In genomic region chr10:38308716-38309392, GRCm38 (mm10) we compare ENCODE assay signal across 13 mouse cellular contexts.
A peak's percentile ranks its signal among the peaks of the same experiment; 100 is the strongest.
DNase-seq lines count a peak whose midpoint lies in the region; ATAC-seq and TF ChIP-seq lines count a peak whose summit lies in the region.
"Had no signal": no experiment of that assay in that cellular context is flagged by ENCODE, and none has a peak within 500 bp of the region (broad histone marks: within the 10 kb centered on the region; RNA-seq: fewer than 3 reads in every experiment).

No protein-coding gene starts in this region.

- peaks cover 2% of the 10 kb centered on the region; the same call in 1 of the 2 replicates for H3K4me1 ChIP-seq in heart, adult 2 months (ENCODE audit: control insufficient read depth, insufficient read depth, low read length)
- no peaks in the 10 kb centered on the region for H3K4me1 ChIP-seq in heart, embryonic 11.5 days (ENCODE audit: control insufficient read depth, insufficient read depth, low read length)

- H3K27me3 ChIP-seq in heart, adult 2 months (ENCODE audit: control insufficient read depth, insufficient read depth, low read length) = no peaks in the 10 kb centered on the region
- H3K27me3 ChIP-seq in heart, embryonic 11.5 days (ENCODE audit: control insufficient read depth, insufficient read depth, low read length) = no peaks in the 10 kb centered on the region

- TF ChIP-seq POLR2A in heart, adult 2 months (IDR thresholded peaks at IDR 0.05; ENCODE audit: insufficient read depth, low read depth, low read length) = no peak

- 32% methylated on average over 5 of the region's 5 CpGs for WGBS in heart, adult 2 months
- 60% methylated on average over 5 of the region's 5 CpGs for WGBS in heart, embryonic 11.5 days (ENCODE audit: insufficient replicate concordance)

- peak in 1 of 2 experiments; percentile 4 for DNase-seq in heart, adult 2 months
- DNase-seq in NIH3T3 (ENCODE audit: low read depth) = peak; percentile 81
- peak; percentile 29 for DNase-seq in fibroblast of lung, adult 2 months (ENCODE audit: low read depth)
- DNase-seq in kidney, postnatal 14 days = peak; percentile 24
- DNase-seq in spleen, adult 12 weeks (ENCODE audit: low spot score) = no peak
- no peak for DNase-seq in urinary bladder, postnatal 14 days (ENCODE audit: low spot score)
- DNase-seq: adrenal gland, adult 8-10 months; cerebellum, postnatal 25 days; liver; thymus, postnatal 25 days had no signal

- H3K4me3 ChIP-seq in heart, adult 2 months = no peak overlapping the region
- H3K4me3 ChIP-seq in heart, embryonic 11.5 days (ENCODE audit: low read depth, low read length) = no peak overlapping the region

- no peak overlapping the region for H3K9ac ChIP-seq in heart, adult 2 months (ENCODE audit: low read depth, low read length)
- no peak overlapping the region for H3K9ac ChIP-seq in heart, embryonic 11.5 days (ENCODE audit: low read depth, low read length)

- no peak overlapping the region for H3K4me2 ChIP-seq in heart, embryonic 11.5 days

- ATAC-seq in heart, embryonic 11.5 days (replicated peaks; ENCODE audit: insufficient number of reproducible peaks, low FRiP score, low TSS enrichment) = no peak
- ATAC-seq in CD4-positive, CD25-positive, alpha-beta regulatory T cell, adult 4 months = no peak
- ATAC-seq: inflammation-experienced regulatory T-cells, adult 6 months had no signal

- H3K27ac ChIP-seq in heart, adult 2 months = peak overlapping the region; percentile 36; the same call in 1 of the 2 replicates
- no peak overlapping the region for H3K27ac ChIP-seq in heart, embryonic 11.5 days (ENCODE audit: low read depth, low read length)

- intact Hi-C loops in heart, adult 2 months (cut with DNase I) = no loop called here

- no peaks in the 10 kb centered on the region for H3K9me3 ChIP-seq in heart, embryonic 11.5 days (replicated peaks; ENCODE audit: control insufficient read depth, low read length)

- no peaks in the 10 kb centered on the region for H3K79me2 ChIP-seq in heart, adult 2 months (replicated peaks; ENCODE audit: control insufficient read depth, insufficient read depth, low read length)

- TF ChIP-seq EP300 in heart, adult 2 months (IDR thresholded peaks at IDR 0.05; ENCODE audit: insufficient read depth, low read depth, low read length) = no peak

- no peaks in the 10 kb centered on the region for H3K36me3 ChIP-seq in heart, adult 2 months (ENCODE audit: control insufficient read depth, insufficient read depth, low read length)
- no peaks in the 10 kb centered on the region for H3K36me3 ChIP-seq in heart, embryonic 11.5 days (ENCODE audit: control insufficient read depth, insufficient read depth, low read length)

- no peak for TF ChIP-seq CTCF in heart, adult 2 months (IDR thresholded peaks at IDR 0.05)

Comparison
In these comparisons a context has a peak if more than half of its experiments do, and no peak if none do; other contexts are left out.
1. DNase-seq: peak in NIH3T3 (single experiment), fibroblast of lung, adult 2 months (single experiment) and kidney, postnatal 14 days (single experiment); none in spleen, adult 12 weeks (single experiment) and urinary bladder, postnatal 14 days (single experiment).